Mouse (Mus musculus): ENCODE results near the gene Ddx41.
"Not testable (repeated sequence)": the region's sequence is repeated elsewhere in the genome, so short reads cannot be mapped to it uniquely, and the experiment has no call there.

DNA sequence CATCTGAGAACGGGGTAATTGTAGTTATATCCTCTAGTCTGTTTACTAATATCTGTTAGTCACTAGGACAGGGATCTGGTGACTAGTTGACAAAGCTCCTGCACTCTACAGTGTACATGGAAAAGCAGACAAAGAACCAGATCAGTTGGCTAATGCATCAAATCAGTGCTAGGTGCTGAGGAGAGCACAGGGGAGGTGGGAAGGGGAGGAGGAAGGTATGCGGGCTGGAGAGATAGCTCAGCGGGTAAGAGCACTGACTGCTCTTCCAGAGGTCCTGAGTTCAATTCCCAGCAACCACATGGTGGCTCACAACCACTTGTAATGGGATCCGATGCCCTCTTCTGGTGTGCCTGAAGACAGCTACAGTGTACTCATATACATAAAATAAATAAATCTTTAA lies 32.1 kb upstream of the Ddx41 start:
- TF ChIP-seq CTCF (IDR thresholded peaks at IDR 0.05; ENCODE audit: insufficient read depth, low read length); POLR2A (IDR thresholded peaks at IDR 0.05; ENCODE audit: borderline replicate concordance, extremely low read depth, low read depth, low read length): not testable (repeated sequence)

All from lung, adult 2 months (tissue).